22 mouse cellular contexts compared by ENCODE assay signal in the genomic region with DNA sequence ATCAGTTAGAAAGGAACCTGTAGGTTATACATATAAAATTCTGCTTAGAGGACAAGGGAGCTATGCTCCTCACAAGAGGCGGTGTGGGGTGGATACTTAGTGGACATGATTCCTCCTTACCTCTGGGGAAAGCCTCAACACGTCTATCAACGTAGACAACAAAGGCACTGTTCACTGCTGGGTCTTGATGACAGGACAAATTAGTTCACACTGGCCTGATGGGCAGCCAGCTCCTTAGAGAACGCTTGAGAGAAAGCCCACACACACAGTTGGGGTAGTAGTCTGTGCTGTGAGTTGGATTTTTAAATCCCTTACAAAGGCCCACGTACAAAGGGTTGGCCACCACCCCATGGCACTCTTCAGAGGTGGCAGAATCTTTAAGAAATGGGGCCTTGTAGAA. TPM values are rescaled to one million over a fixed set of nuclear protein-coding genes. Genes with fewer than 3 reads are reported as not detected.
DNase-seq lines count a peak whose midpoint lies in the region; ATAC-seq lines count a peak whose summit lies in the region.
"Had no signal": no experiment of that assay in that cellular context is flagged by ENCODE, and none has a peak within 500 bp of the region (broad histone marks: within the 10 kb centered on the region; RNA-seq: fewer than 3 reads in every experiment).

No protein-coding gene starts in this region.

- H3K36me3 ChIP-seq in heart, embryonic 10.5 days: no peaks in the 10 kb centered on the region
- H3K36me3 ChIP-seq in heart, embryonic 11.5 days (ENCODE audit: control insufficient read depth, insufficient read depth, low read length): no peaks in the 10 kb centered on the region
- H3K36me3 ChIP-seq in neural tube, embryonic 11.5 days (ENCODE audit: control insufficient read depth, insufficient read depth, low read length): no peaks in the 10 kb centered on the region
- H3K36me3 ChIP-seq: embryonic facial prominence, embryonic 10.5 days; forebrain, embryonic 10.5 days had no signal

- H3K4me2 ChIP-seq in heart, embryonic 11.5 days: no peak overlapping the region
- H3K4me2 ChIP-seq in neural tube, embryonic 11.5 days (ENCODE audit: low read depth): no peak overlapping the region
- H3K4me2 ChIP-seq: hindbrain, embryonic 14.5 days had no signal

- no peak overlapping the region for H3K4me3 ChIP-seq in heart, embryonic 10.5 days
- no peak overlapping the region for H3K4me3 ChIP-seq in heart, embryonic 11.5 days (ENCODE audit: low read depth, low read length)
- no peak overlapping the region for H3K4me3 ChIP-seq in neural tube, embryonic 11.5 days (ENCODE audit: low read depth, low read length)
- H3K4me3 ChIP-seq: embryonic facial prominence, embryonic 10.5 days; erythroblast, embryonic 14.5 days; forebrain, embryonic 10.5 days had no signal

- peaks cover 27% of the 10 kb centered on the region for H3K4me1 ChIP-seq in heart, embryonic 10.5 days
- H3K4me1 ChIP-seq in heart, embryonic 11.5 days (ENCODE audit: control insufficient read depth, insufficient read depth, low read length): peaks cover 10% of the 10 kb centered on the region
- peaks cover 12% of the 10 kb centered on the region for H3K4me1 ChIP-seq in neural tube, embryonic 11.5 days (ENCODE audit: control insufficient read depth, insufficient read depth, low read length)

- ATAC-seq in heart, embryonic 11.5 days (replicated peaks; ENCODE audit: insufficient number of reproducible peaks, low FRiP score, low TSS enrichment): no peak
- ATAC-seq in neural tube, embryonic 11.5 days (ENCODE audit: insufficient read depth, low FRiP score, low TSS enrichment): no peak
- ATAC-seq: CD4-positive, CD25-positive, alpha-beta regulatory T cell, adult 4 months; forebrain, embryonic 16.5 days; intestine, embryonic 16.5 days had no signal

- DNase-seq in embryo, embryonic 10 days (ENCODE audit: low spot score): peak; percentile 44
- DNase-seq in embryo, embryonic 9.5 days (ENCODE audit: extremely low spot score): no peak
- DNase-seq in heart, embryonic 10.5 days (ENCODE audit: low spot score): peak; percentile 68
- DNase-seq in neural tube, embryonic 11.5 days (ENCODE audit: low spot score): peak; percentile 11
- DNase-seq in neural tube, embryonic 10.5 days (ENCODE audit: extremely low spot score, low spot score): no peak
- peak; percentile 92 for DNase-seq in retina, postnatal 1 day
- DNase-seq in left cerebral cortex, postnatal 10 days (ENCODE audit: extremely low spot score in 1 of 2, low spot score in 2 of 2): no peak
- DNase-seq: adrenal gland, adult 2 months; adrenal gland, postnatal 25 days; B cell, adult 2 months; cerebellum, adult 2 months; cerebellum, postnatal 10 days; gastrocnemius, postnatal 10 days; heart, postnatal 10 days had no signal

- H3K27ac ChIP-seq in heart, embryonic 10.5 days: no peak overlapping the region
- no peak overlapping the region for H3K27ac ChIP-seq in heart, embryonic 11.5 days (ENCODE audit: low read depth, low read length)
- no peak overlapping the region for H3K27ac ChIP-seq in neural tube, embryonic 11.5 days (ENCODE audit: low read depth, low read length)
- H3K27ac ChIP-seq: embryonic facial prominence, embryonic 10.5 days; forebrain, embryonic 10.5 days; hindbrain, embryonic 14.5 days had no signal

- WGBS in heart, embryonic 10.5 days: 34% methylated on average over 5 of the region's 5 CpGs
- 46% methylated on average over 5 of the region's 5 CpGs for WGBS in heart, embryonic 11.5 days (ENCODE audit: insufficient replicate concordance)
- 35% methylated on average over 5 of the region's 5 CpGs for WGBS in neural tube, embryonic 11.5 days

- intact Hi-C loops in left cerebral cortex, postnatal 10 days (cut with DNase I): no loop called here

- H3K27me3 ChIP-seq in heart, embryonic 10.5 days (ENCODE audit: insufficient read depth, poor library complexity, severe bottlenecking): peaks cover 11% of the 10 kb centered on the region; the same call in 1 of the 2 replicates
- no peaks in the 10 kb centered on the region for H3K27me3 ChIP-seq in heart, embryonic 11.5 days (ENCODE audit: control insufficient read depth, insufficient read depth, low read length)
- H3K27me3 ChIP-seq in neural tube, embryonic 11.5 days (ENCODE audit: control insufficient read depth, insufficient read depth, low read length): peaks cover 21% of the 10 kb centered on the region

- H3K9ac ChIP-seq in heart, embryonic 11.5 days (ENCODE audit: low read depth, low read length): no peak overlapping the region
- no peak overlapping the region for H3K9ac ChIP-seq in neural tube, embryonic 11.5 days (ENCODE audit: low read length)
- H3K9ac ChIP-seq: hindbrain, embryonic 14.5 days had no signal

- H3K9me3 ChIP-seq in heart, embryonic 10.5 days: no peaks in the 10 kb centered on the region
- no peaks in the 10 kb centered on the region for H3K9me3 ChIP-seq in heart, embryonic 11.5 days (replicated peaks; ENCODE audit: control insufficient read depth, low read length)
- H3K9me3 ChIP-seq in neural tube, embryonic 11.5 days (ENCODE audit: control insufficient read depth, low read length): no peaks in the 10 kb centered on the region
- H3K9me3 ChIP-seq: embryonic facial prominence, embryonic 10.5 days had no signal

RNA-seq across cellular contexts. Expression of gene Zfp703, which starts 17.7 kb away (rescaled TPM):
- polyA plus RNA-seq in heart, embryonic 10.5 days (2016; fragmentation: Nextera tagmentation; extraction: Ambion mirVana): 6.1 and 10.9 TPM in 2 replicates
- polyA plus RNA-seq in heart, embryonic 11.5 days (2014; fragmentation: Nextera tagmentation; extraction: Ambion mirVana): 7.7 and 8.5 TPM in 2 replicates
- polyA plus RNA-seq in neural tube, embryonic 11.5 days (2014; fragmentation: Nextera tagmentation; extraction: Ambion mirVana): 29.1 and 29.9 TPM in 2 replicates
- total RNA-seq in left cerebral cortex, postnatal 10 days (2021): 10 to 100 TPM; 29.9 to 32.2 TPM

Comparison
In these comparisons a context has a peak if more than half of its experiments do, and no peak if none do; other contexts are left out.
1. DNase-seq: peak in embryo, embryonic 10 days (single experiment), heart, embryonic 10.5 days (single experiment), neural tube, embryonic 11.5 days (single experiment) and retina, postnatal 1 day (single experiment); none in embryo, embryonic 9.5 days (single experiment), neural tube, embryonic 10.5 days (single experiment) and left cerebral cortex, postnatal 10 days (0 of 2).